Mouse (Mus musculus) megakaryocyte, embryonic 14.5 days (primary cell): ENCODE measurements around the gene Lyrm7.

ENCODE experiments used
- FLI1 ChIP-seq: IDR thresholded peaks from 2 replicates; pipeline ENCODE4 v1.6.1; 2012; ENCODE audit warnings: low read length, inconsistent platforms, mixed read lengths
- GATA1 ChIP-seq: IDR thresholded peaks from 3 replicates; pipeline ENCODE4 v1.6.1; 2012; ENCODE audit warnings: mixed read lengths, low read length, inconsistent platforms, borderline replicate concordance

- TF ChIP-seq GATA1 (no peak), FLI1 (no peak)
Observed at GRCm38 (mm10) chr11:54885406-54885805, 24.7 kb upstream of the Lyrm7 start.
